Mouse (Mus musculus) Muller cell, postnatal 12 days (primary cell): Measurements from ENCODE around the gene Hoxa3.

Source experiments
- DNase-seq: peaks from one replicate; pipeline ENCODE4 v3.0.0-alpha.2; 2015; ENCODE audit errors: inconsistent ontology term

Hoxa3 gene

DNA sequence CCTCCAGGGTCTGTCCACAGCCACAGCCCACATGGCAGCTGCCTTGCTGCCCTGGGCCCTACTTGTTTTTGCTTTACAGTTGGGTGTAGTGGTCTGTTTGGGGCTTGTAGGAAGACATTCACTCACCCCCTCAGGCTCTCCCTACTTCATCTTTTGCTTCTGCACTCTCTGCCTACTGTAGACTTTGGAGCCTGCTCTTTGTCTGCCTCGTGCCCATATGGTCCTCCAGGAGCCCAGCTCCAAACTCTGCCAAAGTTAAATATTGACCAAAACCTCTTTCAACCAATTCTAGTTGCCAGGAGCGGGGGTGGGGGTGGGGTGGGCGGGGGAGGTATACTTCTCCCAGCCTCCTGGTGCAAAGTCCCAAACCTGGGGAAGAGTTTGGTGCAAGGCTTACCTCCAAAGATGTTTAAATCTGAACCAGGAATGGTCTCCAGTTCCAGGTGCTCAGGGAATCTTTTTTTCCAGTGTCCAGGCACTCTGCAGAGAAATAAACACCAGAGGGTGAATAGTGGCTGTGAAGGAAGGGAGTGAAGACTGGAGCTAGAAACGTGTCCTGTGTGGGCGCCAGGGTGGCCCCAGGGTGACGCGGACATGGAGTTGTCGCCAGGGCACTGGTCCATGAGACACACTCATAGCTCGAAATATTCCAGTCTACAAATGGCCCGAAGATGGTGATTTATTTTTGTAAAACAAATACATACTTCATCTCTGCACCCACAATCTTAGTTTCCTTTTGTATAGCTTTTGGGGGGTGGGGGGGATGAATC, 29.6 kb downstream of the Hoxa3 start:
- no peak for DNase-seq

DNA sequence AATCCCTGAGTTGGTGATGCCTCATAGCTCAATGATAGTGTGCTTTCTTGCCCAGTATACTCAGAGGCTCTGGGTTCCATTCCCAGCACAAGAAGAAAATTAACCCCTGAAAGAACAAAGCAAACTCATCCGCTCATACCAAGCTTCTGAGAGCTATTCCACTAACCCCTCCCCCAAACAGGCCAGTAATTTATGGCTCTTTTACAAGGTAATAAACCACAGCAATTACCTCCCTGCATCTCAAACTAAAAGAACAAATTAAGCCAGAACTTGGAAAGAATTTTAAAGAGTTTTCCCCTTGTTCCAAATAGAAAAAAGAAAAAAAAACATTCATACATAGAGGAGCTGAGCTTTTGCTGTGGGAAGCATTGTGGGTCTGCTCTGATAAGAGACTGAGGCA, 30.3 kb downstream of the Hoxa3 start:
- no peak for DNase-seq

DNA sequence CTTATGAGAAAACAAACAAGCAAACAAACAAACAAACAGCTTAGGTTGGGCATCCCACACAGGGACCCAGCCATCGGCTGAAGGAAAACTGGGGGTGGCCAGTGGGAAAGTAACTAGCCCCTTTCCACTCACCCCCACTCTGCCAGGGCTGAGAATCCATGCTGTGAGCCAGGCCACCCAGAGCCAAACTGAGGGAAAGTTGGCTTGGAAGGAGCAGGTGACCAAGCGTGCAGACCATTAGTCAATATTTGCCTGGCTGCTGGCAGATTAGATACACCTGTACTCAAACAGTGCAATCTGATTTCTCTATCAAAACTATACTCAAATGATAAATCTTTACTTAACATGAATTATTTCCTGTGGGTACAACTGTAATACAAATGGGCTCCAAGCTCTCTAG, 31.1 kb downstream of the Hoxa3 start:
- DNase-seq, result no peak

DNA sequence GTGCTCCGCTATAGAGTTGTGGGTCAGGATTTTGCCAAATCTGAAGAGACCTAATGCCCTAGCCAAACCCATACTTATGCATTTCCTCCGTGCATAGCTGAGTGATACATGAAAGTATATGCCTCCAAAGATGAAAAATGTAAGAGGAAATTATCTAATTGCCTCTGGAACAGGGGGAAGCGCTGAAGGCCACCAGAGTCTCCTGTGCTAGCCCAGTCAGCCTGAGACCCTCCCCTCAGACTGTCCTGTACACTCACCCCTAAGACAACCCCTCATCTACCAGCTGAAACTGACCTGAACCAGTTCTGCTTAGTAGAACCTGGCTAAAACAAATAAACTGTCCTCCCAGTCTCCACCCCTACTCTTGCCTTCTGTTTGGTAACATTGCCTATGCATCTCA, 32.4 kb downstream of the Hoxa3 start:
- DNase-seq, result no peak

DNA sequence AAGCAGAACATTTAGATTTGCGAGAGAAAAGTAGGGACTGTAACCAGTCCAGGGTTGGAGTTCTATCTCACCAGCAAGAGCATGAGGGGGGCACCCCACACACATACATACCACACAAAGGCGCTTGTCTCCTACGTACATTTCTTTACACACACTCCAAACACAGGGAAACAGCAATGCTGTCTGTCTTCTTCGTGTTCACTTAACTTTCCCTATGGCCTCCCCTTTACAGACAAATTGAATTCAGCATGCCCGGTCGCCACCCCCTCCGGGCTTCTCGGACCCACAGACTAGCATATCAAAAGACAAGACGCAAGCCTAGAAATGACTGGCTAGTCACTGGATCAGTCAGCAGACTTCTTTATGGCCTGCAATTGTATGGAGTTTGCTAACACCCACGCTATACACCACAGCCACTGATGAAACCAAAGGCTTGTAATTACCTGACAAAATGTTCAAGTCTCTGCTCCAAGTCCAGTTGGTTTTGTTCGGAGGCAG, 32.9 kb downstream of the Hoxa3 start:
- no peak for DNase-seq

DNA sequence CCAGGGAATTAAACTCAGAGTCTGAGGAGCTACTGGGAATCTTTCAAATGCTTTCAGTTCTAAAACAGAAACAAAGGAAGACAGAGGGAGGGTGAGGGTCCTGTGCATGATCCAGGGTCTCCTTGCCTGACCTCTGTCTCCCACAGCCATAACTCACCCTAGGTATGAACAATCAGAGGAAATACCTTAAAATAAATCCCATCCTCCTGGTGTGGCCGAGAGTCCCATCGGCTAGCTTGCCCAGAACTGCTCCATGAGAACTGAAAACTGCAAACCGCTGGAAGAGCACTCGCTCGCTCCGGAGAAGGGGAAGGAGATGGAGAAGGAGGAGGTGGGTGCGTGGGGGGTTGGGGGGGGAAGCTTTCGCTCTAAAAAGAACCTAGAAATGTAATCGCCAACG, 33.4 kb downstream of the Hoxa3 start:
- DNase-seq, result no peak

DNA sequence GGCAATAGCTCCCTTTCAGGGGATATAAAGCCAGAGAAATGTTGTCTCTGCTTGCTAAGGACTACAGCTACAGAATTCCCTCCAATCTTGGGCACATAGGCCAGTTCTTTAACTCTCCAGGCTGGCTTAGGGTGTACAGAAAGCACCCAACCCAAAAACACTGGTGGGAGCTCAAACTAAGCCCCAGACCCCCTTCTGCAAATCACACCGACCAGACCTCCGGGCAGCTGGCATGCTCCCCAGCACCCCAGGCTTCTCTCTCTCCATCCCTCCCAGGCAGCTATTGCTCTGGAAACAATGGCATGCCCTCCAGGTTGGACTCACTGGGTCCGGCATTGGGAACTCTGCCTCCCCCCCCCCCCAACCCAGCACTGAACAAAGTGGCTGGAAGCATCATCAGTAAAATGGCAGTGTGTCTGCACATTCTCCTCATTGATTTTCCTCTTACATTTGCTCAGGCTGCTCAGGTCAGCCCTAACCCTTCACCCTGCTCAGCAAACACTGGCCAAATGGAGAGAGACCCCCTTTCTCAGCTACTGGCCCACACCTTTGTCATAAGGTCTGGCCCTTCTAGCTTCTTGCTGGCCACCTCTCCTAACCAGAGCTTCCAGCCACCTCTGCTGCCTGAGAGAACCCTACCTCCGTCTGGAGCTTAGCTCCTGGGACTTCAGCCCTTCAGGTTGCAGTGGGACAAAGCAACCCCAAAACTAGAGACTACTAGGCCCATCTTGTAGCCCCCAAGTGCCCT, 34.0 kb downstream of the Hoxa3 start:
- no peak for DNase-seq

DNA sequence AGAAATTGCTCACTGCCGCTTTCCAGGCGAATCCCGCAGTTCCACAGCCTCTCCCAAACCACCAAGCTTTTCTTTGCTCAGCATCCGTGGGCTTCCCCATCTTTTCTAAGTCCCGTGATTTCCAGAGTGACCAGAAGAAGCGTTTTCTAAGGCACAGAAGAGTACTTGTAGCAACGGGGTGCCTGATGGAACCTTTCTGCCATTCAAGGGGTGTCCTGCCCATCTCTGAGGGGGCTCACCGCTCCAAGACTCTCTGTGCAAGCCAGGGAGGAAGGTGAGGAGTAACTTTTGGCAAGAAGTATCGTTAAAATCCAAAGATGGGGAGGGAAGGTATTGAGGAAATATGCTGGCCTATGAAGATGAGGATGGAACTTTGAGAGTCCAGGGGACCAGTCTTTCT, 35.3 kb downstream of the Hoxa3 start:
- DNase-seq, result no peak

DNA sequence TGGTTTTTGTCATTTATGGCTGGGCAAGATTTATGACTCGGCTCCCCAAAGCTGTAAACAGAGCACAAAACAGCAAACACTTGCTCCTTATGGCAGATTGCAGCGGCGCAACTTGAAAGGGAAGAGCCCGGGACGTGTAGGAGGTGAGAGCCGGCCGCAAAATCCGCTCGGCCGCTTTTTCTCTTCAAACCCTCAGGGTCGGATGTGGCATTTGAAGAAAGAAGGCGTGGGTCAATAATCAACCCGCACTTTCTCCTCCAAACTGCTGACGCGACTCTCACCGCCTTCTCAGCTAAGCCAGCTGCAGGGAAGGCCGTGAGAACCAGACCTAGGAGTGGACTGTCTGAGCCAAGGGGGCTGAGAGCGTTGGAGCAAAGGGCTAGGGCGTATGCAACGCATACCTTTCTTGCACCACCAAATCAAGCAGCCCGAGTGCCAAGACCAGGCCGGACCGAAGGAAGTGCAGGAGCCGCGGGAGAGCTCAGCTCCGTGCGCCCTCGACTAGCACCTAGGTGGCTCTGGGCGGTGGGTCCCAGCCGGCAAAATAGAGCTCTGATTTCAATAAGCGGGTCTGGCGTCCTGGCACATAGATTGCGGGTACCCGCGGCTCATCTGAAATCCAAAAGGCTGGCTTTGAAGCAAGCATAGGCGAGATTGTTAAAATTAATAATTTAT, 35.9 kb downstream of the Hoxa3 start, which contains the start of gene 5730596B20Rik:
Gene 5730596B20Rik (plus strand): TSS at position 438 of the 675 bp plus-strand sequence.
- no peak for DNase-seq

DNA sequence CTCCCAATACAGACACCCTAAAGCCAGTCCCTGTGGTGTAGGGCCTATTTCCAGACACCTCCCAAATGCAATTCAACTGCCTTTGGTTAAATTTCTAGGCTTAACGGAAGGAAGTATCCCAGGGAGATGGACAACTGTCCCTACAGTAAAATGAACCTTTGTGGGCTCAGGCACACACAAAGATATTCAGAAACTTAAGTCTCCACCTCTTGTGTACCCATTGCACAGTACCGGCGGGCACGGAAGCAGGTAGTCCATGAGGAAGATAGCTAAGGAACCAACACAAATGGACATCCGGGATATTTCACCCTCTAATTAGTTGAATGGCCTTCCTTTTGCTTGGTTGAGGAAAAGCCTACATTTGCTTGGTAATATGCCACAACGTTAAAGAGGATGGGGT, 36.7 kb downstream of the Hoxa3 start:
- no peak for DNase-seq

DNA sequence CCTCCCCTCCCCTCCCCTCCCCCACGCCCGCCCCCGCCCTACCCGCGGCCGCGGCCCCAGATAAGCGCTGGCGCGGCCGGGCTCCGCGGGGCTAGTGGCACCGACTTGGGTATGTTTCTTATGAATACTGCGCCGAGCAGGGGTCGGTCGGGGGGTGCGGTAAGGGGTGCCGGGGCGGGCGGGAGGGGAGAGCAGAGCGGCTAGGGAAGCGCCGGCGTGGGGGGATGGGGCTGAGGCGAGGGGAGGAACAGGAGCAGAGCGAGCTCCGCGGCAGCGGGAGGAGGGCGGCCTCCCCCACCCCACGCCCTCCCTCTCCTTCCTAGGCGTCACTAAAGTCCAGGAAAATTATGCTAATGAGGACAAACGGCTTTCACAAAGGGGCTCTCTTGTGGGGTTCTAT, 37.3 kb downstream of the Hoxa3 start:
- DNase-seq, result no peak

DNA sequence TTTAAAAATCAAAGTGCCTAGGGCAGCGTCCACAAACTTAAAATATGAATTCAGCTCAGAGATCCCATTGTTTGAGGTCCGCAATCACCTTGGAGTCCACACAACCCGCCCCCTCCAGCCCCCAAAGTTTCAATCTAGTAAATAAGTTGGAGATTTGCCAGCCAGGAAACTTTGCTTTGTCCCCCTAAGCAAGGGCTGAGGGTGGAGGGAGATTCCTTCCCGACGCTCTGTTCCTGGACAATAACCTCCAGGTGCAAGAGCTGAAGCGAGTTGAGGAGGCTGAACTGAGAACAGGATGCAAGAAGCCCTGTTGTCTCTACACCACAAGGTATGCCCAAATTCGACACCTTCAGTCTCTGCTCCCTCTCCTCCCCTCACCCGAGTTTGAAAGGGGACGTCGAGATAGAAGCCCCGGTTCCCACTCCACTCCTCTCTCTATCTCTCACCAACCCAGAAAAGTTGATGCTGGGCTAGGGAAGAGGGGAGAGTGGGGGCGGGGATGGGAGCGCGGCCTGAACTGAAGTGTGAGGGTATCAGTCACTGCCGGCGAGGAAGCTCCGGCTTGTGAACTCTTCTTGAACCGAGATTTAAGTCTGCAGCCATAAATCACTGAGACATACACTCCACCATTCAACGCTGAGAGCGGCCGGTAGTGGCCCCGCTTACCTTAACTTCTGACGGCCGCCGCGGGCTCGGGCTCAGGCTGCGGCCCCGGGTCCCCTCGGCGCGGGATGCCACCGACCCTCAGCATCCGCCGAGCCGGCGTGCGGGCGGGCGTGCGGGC, 38.0 kb downstream of the Hoxa3 start:
- no peak for DNase-seq

DNA sequence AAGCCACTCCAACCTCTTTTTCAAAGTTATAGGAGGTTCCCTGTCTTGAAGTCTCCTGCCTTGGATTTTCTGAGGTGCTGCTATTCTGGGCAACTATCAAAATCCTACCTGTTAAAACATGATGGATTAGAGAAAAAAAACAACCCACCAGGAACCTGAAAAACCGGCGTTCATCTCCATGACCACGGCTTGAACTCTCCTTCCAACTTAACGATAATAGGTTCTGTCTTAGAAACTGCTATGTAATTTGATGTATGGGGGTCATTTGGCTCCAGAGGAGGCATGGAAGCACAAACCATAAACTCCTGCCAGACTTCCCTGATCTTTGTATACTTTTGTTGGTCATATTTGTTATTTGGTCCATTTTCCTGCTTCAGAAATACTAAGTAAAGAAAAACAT, 39.5 kb downstream of the Hoxa3 start:
- DNase-seq, result no peak

DNA sequence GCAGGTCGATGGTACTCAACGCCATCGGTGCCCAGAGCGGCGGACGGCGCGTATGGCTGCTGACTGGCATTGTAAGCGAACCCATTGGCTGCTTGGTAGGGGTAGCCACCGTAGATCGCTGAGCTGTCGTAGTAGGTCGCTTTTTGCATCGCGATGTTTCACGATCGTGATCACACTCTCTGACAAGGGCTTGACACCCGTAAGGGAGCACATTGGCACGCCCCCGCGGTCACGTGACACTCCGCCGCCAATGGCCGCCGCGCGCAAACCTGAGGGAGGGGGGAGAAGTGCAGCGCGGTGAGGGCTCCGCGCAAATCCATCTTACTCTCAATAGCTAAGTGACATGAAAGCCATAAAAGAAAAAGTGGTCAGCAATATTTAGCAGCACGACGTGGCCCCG, 40.6 kb downstream of the Hoxa3 start:
- no peak for DNase-seq

DNA sequence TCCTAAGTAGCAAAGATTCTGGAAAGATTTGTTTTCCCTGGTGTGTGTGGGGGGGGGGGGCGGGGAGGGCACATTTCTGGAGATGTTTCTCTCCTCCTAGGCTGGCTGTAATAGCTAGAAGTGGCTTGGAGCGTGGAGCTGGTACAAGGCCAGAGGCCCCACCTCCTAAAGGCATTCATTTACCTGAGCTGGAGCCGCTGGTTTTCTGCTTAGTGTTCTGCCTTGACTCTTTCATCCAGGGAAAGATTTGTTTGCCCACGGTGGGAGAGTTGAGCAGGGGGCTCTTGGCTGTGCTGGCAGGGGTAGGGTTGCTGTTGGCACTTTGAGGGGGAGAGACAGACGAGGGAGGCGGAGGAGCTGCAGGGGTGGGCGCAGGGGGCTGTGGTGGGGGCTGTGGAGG, 41.2 kb downstream of the Hoxa3 start:
- no peak for DNase-seq

DNA sequence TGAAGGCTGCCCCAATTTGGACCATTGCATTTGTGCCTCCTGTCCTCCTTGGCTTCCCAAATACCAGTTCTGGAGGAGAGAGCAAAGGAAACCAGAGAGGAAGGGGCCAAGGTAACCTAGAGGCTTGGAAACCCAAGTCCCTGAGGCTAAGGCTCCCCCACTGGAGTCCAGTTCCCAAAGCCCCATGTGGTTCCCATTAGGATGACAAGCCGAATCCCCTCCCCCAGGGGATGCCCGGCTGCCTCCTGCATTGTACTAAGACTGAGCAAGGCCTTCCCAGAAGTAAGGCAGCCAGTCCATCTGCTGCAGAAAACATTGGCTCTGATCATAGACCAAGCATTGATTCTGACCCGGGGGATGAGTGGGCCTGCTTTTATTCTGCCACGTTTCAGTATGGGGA, 41.8 kb downstream of the Hoxa3 start:
- DNase-seq, result no peak

DNA sequence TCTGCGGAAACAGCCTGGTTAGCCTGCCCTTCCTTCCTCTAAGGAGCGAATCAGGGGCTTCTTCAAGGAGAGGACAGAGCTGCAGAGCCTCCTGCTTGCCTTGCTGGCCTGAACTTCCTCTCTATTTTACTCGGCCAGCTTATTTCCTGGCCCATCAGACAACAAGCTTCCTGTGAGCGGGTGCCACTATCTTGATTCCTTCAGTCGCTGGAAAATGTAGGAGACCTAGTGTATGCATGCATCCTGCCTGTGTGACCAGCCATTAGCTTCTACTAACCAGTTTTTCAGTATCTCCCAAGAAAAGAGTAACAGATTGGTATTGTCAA, 42.3 kb downstream of the Hoxa3 start:
- DNase-seq, result no peak

DNA sequence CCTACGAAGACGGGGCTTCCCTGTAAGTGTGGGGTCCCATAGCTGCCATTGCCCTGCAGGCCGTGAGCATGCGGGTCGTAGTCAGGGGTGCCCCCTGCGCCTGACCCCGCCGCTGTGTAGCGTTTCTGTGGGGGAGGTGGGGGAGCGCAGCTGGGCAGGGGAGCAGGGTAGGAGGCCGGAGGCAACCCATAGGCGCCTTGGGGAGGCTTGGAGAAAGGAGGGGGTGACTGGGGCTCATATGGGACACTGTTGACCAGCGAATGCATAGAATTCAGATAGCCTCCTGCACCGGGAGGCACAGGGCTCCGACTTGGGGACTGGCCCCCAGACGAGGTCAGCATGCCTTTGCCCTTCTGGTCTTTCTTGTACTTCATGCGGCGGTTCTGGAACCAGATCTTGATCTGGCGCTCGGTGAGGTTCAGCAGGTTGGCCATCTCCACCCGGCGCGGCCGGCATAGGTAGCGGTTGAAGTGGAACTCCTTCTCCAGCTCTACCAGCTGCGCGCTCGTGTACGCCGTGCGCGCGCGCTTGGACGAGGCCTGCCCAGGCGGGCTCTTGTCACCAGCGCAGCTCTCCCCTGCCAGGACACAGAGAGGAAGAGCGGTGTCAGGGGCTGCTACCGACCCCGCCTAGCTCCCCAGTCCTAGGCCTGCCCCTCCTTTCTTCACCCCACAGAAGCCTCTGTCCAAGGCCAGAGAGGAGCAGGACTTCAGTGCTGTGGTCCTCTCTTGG, 42.8 kb downstream of the Hoxa3 start:
- DNase-seq, result no peak

DNA sequence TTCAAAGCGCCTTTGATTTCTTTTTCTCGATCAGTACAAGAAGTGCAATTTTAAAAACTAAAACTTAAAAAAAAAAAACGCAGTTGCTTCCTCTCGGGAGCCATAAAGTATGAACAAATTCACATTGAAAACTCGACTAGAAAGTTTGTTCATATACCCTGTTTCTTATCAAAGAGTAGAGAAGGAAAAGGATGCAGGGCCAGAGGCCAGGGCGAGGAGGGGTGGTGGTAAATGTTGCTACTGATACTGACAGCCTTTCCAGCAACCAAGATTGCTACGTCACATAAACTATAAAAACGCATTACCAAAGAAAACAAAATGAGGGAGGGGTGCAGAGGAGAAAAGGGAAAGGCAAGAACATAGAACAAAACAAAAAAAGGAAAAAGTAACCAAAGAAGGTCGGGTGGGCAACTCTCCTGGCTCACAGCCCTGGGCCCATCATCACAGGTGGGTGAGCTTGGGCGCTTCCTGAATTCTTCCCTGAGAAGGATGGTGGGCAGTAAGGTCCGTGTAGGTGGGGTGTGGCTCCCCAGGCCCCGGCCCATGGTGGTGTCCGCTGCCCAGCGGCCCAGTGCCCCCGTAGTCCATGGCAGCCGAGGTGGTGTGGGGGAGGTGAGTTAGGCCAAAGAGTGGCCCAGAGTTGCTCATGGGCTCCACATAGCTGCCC, 43.5 kb downstream of the Hoxa3 start:
- DNase-seq, result no peak

DNA sequence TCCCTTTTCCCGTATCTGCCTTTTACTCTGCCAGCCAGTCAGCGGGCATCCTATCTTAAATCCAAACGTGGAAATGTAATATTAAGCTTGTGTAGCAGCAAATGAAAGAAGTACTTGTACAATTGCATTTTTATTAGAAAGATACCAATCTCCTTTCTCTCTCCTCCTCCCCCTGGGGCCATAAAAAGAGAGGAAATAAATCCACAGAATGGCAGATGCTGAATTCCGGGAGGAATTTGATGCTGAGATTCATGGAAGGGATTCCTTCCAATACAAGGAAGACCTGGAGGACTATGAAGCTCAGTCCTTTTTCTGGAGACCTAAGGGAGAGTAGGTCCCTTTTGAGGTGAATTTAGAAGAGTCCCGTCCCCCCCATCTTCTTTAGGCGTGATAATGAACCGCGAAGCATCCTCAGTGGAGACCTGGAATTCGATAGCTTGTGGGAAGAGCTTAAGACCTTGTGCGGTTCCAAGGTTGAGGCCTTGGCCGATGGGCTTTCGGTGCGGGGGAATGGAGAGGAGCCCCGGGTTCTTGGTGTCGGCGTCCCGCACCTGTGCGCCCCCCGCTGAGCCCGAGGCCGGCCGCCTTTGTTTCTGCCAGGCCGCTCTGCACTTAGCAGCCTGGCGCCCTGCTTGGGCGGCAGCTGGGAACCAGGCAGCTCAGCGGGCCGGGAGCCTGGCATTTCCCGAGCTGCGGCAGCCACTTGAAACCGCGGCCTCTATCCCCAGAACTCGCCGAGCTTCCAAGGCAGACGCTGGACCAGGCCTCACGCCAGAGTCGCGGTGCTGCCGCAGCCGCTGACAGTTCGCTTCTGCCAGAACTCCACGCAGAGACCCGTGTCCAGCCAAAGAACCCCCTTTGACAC, 44.7 kb downstream of the Hoxa3 start:
- DNase-seq, result no peak
